Mouse (Mus musculus) hindbrain, embryonic 15.5 days (tissue): Measurements from ENCODE around the gene Nmnat2. TPM values are rescaled to one million over a fixed set of nuclear protein-coding genes. Genes with fewer than 3 reads are reported as not detected.

Experiments used
- ATAC-seq: fragments of 200-750 bp; cut with Nextera tagmentation; 2 replicates; pipeline ENCODE4 v1.8.0; 2017; ENCODE audit warnings: low read depth, moderate number of reproducible peaks, moderate TSS enrichment; ENCODE audit not compliant: low FRiP score
- H3K27ac ChIP-seq: fragments of 300-500 bp; sonication (generic); replicated peaks from 2 replicates; pipeline ENCODE4 v1.5.1; 2015; ENCODE audit warnings: mild to moderate bottlenecking, inconsistent platforms
- H3K27me3 ChIP-seq: fragments of 300-500 bp; sonication (generic); 2 replicates; pipeline ENCODE4 v1.6.1; 2015; ENCODE audit warnings: control low read depth, inconsistent platforms
- H3K36me3 ChIP-seq: fragments of 300-500 bp; sonication (generic); 2 replicates; pipeline ENCODE4 v1.6.1; 2015; ENCODE audit warnings: control low read depth, inconsistent platforms
- H3K4me1 ChIP-seq: fragments of 300-500 bp; sonication (generic); replicated peaks from 2 replicates; pipeline ENCODE4 v1.6.1; 2015; ENCODE audit warnings: control low read depth, inconsistent platforms
- H3K4me2 ChIP-seq: fragments of 300-500 bp; sonication (generic); 2 replicates; pipeline ENCODE4 v1.6.1; 2015; ENCODE audit warnings: moderate library complexity, mild to moderate bottlenecking, inconsistent platforms
- H3K4me3 ChIP-seq: fragments of 300-500 bp; sonication (generic); 2 replicates; pipeline ENCODE4 v1.5.1; 2015; ENCODE audit warnings: mild to moderate bottlenecking, inconsistent platforms
- H3K9ac ChIP-seq: fragments of 300-500 bp; sonication (generic); 2 replicates; pipeline ENCODE4 v1.6.1; 2015; ENCODE audit warnings: inconsistent platforms
- H3K9me3 ChIP-seq: fragments of 300-500 bp; sonication (generic); 2 replicates; pipeline ENCODE4 v1.6.1; 2016; ENCODE audit warnings: control low read depth, inconsistent platforms
- WGBS: fragments of 180-500 bp; shearing (Covaris S2); methylation state at CpG from one replicate; pipeline ENCODE4 v1.1.7; 2015; 5-methylcytosine and 5-hydroxymethylcytosine counted together
- polyA plus RNA-seq: library from polyadenylated mRNA; unstranded; fragments of >200 nt; fragmentation: Nextera tagmentation; extraction: Ambion mirVana; gene quantifications from 2 replicates; pipeline ENCODE4 v1.2.1, GENCODE M21; 2015

Gene Nmnat2
- polyA plus RNA-seq, 1 experiment from 2014 or later: 81.6 TPM

DNA sequence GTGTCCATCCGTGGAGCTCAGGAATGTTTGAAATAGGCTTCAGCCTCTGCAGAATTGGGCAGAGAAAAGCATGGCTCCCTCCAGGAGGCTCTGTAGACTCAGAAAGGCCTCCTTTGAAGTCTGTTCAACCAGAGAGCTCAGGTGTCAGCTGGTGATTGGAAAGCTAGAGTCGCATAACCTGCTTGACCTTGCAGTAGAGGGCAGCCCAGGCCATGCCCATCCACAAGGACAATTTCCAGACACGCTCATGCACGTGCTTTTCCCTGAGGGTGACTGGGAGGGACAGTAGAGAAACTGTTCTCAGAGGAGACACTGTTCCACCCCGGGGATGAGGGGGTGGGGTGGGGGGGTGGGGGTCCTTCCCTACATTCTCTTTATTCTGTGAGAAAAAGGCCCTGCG, 76.6 kb downstream of the Nmnat2 start:
- Histone ChIP-seq H3K4me3 (no peak overlapping the region), H3K27me3 (no peaks in the 10 kb centered on the region), H3K27ac (0 out of 2 replicates have a peak overlapping the region, but pooled peaks have one; percentile 13), H3K36me3 (no peaks in the 10 kb centered on the region), H3K4me1 (peaks cover 42% of the 10 kb centered on the region), H3K4me2 (peak overlapping the region; percentile 24; the same call in 1 of the 2 replicates), H3K9ac (no peak overlapping the region), H3K9me3 (no peaks in the 10 kb centered on the region)
- ATAC-seq: no peak
- WGBS: 52% methylated on average over 6 of the region's 6 CpGs

DNA sequence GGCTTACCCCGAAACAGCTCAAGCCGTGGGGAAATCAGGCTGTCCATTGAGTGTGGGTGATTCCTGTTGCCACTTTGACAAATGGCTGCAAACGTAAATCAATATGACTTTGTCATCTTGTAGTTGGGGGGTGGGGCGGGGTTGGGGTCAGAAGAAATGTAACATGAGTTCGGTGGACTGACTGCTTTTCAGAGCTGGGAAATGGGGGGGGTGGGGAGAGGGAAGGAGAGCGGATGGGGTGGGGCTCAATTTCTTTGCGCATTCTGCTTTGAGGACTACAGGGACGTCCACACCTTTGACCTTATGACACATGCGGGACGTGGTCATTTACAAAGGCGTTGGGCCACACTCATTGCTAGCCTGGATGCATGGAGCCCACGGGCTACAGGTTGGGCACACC, 77.2 kb downstream of the Nmnat2 start:
- ATAC-seq: no peak
- WGBS: 62% methylated on average over 12 of the region's 12 CpGs
- no peaks in the 10 kb centered on the region for H3K9me3 ChIP-seq
- H3K4me3 ChIP-seq: no peak overlapping the region
- H3K36me3 ChIP-seq: no peaks in the 10 kb centered on the region
- H3K9ac ChIP-seq: no peak overlapping the region
- peak overlapping the region; percentile 24 for H3K4me2 ChIP-seq
- H3K27me3 ChIP-seq: no peaks in the 10 kb centered on the region
- peaks cover 43% of the 10 kb centered on the region for H3K4me1 ChIP-seq
- no peak overlapping the region for H3K27ac ChIP-seq

DNA sequence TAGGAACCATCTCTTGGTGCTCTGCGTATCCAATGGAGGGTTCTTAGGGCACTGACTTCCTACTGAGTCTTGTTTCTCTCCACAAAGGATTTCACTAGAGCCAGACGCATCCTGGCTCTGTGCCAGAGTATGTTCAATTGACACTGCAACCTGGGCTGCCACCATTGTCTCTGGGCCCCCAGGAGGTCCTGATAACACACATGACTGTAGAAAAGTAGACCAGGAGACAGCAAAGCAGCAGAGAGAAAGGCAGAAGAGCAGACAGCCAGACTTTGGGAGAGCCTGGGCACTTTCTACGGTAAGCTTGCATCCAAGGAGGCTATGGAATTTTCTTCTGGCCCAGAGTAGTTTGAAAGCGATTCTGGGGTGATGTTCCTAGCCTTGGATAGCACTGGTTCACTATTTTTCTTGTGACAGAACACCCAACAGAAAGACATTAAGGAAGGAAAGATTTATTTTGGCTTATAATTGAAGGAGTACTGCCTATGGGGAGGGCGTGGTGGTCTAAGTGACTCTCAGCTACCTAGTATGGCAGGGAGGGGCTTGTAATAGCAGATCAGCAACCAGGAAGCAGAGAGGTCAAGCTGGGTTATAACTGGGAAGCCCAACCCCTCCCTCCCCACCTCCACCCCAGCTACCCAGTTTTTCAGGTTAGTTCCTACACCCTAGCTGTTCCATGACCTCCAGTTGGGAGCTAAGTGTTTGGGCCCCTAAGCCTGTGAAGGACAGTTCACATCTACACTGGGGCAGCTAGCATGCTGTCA, 78.5 kb downstream of the Nmnat2 start:
- H3K9me3 ChIP-seq: no peaks in the 10 kb centered on the region
- no peak overlapping the region for H3K9ac ChIP-seq
- H3K27me3 ChIP-seq: no peaks in the 10 kb centered on the region
- H3K36me3 ChIP-seq: no peaks in the 10 kb centered on the region
- H3K4me3 ChIP-seq: no peak overlapping the region
- no peak for ATAC-seq
- H3K4me1 ChIP-seq: peaks cover 55% of the 10 kb centered on the region
- H3K4me2 ChIP-seq: no peak overlapping the region
- 44% methylated on average over 5 of the region's 5 CpGs for WGBS
- H3K27ac ChIP-seq: no peak overlapping the region

DNA sequence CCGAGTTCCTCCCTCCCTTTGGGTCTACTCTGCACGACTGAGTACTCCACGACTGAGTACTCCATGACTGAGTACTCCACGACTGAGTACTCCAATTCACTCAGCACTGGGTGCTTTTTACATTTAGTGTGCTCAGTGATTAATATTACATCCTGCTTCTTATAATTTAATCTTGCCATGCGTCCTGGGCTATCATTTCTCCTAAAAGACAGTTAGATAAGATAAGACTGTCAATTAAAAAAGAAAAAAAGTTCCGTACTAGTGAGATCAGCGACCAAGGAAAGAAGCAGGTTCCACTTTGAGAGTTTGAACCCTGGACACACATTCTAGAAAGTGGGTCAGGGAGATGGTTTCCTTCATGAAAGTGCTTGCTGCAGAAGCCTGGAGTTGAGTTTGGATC, 79.3 kb downstream of the Nmnat2 start:
- Histone ChIP-seq H3K27me3 (no peaks in the 10 kb centered on the region), H3K4me2 (no peak overlapping the region), H3K36me3 (no peaks in the 10 kb centered on the region), H3K4me1 (peaks cover 55% of the 10 kb centered on the region), H3K9ac (no peak overlapping the region), H3K9me3 (no peaks in the 10 kb centered on the region), H3K27ac (no peak overlapping the region), H3K4me3 (no peak overlapping the region)
- no peak for ATAC-seq
- WGBS: 87% methylated on average over 7 of the region's 7 CpGs

DNA sequence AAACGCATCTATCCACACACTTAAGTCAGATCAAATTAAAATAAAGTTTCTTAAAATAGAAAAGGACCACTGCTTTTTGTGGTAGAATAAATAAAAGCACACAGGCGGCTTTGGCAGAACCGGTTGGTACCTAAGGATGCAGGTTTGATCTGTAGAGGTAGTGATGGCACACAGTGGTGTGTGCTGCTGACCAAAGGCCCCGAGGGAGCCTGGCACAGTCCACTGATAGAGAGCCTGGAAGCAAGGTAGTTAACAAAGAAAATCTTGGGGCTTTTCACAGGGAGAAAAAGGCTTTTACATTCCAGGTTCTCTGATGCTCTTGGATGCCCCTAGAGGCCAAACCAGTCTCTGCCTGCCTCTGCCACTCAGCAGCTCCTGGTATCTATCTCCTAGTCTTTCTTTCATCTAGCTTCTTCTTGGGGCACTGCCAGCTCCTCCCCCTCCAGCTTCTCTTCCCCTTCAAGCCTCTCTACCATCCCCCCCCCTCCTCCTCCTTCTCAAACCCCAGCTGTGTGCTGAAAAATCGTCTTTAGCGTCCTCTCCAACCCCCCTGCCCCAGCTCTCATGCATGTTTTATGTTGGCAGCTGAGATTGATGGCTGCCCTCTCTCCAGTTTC, 80.6 kb downstream of the Nmnat2 start:
- Histone ChIP-seq H3K36me3 (no peaks in the 10 kb centered on the region), H3K9me3 (no peaks in the 10 kb centered on the region), H3K4me1 (peaks cover 55% of the 10 kb centered on the region), H3K27me3 (no peaks in the 10 kb centered on the region), H3K9ac (no peak overlapping the region), H3K4me3 (no peak overlapping the region), H3K4me2 (no peak overlapping the region), H3K27ac (peak overlapping the region; percentile 79)
- peak; percentile 19; the same call in 1 of the 2 replicates for ATAC-seq
- WGBS: 33% methylated on average over 6 of the region's 6 CpGs

DNA sequence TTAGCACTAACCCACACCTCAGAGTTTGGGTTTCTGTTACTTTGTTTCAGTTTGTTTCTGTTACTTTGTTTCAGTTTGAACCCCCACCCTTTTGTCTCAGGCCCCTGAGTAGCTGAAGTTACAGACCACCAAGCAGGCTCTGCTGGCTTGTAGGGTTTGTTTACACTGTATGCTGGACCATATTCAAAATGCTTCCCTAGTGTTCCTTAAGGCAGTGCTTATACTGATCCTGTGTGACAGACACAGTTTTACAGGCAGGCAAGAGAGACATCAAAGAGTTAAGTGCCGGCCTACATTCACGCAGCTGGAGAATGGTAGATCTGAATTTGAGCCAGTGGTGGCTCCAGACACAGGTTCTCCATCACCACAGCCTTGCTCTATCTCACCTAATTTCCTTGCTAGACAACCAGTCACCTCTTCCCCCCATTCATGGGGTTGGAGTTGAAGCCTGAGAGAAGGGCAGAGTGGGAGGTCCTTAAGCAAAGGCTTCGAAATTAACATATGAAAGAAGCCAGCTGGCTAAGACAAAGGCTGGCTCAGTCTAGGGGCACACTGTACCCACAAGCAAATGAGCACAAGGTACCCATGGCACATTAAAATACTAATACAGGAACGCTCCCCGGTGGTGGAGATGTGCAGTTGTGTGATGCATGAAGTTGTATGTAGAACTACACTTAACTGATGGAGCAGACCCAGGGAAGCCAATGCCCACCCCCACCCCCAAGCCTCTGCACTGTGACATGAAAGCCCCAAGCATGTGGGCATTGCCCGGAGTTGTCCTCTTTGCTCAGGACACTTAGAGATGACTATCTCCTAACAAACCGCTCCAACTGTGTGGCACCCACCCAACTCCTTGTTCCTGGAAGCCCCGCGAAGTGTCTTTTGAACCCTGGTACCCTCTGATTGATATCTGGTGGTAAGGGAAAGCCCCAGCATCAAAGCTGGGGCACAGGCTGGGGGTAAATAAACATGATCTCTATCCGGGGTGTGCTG, 82.9 kb downstream of the Nmnat2 start:
- no peak overlapping the region for H3K4me3 ChIP-seq
- ATAC-seq: peak; percentile 76; the same call in 1 of the 2 replicates
- WGBS: 44% methylated on average over 10 of the region's 10 CpGs
- H3K4me1 ChIP-seq: peaks cover 37% of the 10 kb centered on the region
- H3K4me2 ChIP-seq: no peak overlapping the region
- H3K9me3 ChIP-seq: no peaks in the 10 kb centered on the region
- H3K36me3 ChIP-seq: no peaks in the 10 kb centered on the region
- peak overlapping the region; percentile 59; the same call in 1 of the 2 replicates for H3K27ac ChIP-seq
- no peaks in the 10 kb centered on the region for H3K27me3 ChIP-seq
- H3K9ac ChIP-seq: no peak overlapping the region

DNA sequence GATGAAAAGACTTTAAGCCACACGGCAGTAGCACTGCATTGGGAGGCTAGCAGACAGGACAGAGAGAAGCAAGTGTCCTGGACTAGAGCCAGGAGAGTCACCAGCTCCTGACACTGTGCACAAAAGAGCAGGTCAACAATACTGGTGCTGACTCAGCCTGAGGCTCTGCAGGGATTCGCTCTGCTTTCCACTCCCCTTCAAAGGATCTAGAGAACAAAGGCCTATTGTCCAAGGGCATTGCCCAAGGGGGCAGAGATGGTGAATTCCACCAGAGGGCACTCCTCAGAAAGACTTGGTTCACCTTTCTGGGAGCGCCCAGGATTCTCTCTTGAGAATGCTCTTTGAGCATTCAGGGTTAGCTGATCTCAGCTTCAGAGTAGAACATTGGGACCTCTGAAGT, 85.3 kb downstream of the Nmnat2 start:
- Histone ChIP-seq H3K27ac (no peak overlapping the region), H3K36me3 (no peaks in the 10 kb centered on the region), H3K4me2 (no peak overlapping the region), H3K9me3 (no peaks in the 10 kb centered on the region), H3K4me1 (peaks cover 42% of the 10 kb centered on the region), H3K27me3 (no peaks in the 10 kb centered on the region), H3K4me3 (no peak overlapping the region), H3K9ac (no peak overlapping the region)
- peak; percentile 39; the same call in 1 of the 2 replicates for ATAC-seq
- 18% methylated on average over 3 of the region's 3 CpGs for WGBS

DNA sequence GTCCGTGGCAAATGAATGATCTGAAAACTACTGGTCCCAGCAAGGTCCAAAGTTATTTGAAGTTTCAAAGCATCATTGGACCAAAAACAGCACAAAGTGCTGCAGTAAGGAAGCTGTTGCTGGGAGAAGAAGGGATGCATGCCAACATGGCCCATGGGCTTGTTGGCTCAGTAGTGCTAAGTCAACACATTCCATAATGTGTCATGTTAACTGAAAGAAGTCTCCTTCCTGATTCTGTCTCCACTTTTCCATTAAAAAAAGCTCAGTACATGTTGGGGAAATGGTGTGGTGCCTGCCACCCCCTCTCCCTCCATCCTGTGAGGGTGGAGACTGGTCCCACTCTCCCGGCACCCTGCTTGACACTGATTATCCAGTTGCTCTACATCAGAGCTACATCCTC, 86.3 kb downstream of the Nmnat2 start:
- Histone ChIP-seq H3K4me1 (peaks cover 33% of the 10 kb centered on the region), H3K27me3 (no peaks in the 10 kb centered on the region), H3K27ac (no peak overlapping the region), H3K4me2 (no peak overlapping the region), H3K4me3 (no peak overlapping the region), H3K9ac (no peak overlapping the region), H3K36me3 (no peaks in the 10 kb centered on the region), H3K9me3 (no peaks in the 10 kb centered on the region)
- ATAC-seq: no peak
- WGBS: 79% methylated on average over 2 of the region's 2 CpGs

DNA sequence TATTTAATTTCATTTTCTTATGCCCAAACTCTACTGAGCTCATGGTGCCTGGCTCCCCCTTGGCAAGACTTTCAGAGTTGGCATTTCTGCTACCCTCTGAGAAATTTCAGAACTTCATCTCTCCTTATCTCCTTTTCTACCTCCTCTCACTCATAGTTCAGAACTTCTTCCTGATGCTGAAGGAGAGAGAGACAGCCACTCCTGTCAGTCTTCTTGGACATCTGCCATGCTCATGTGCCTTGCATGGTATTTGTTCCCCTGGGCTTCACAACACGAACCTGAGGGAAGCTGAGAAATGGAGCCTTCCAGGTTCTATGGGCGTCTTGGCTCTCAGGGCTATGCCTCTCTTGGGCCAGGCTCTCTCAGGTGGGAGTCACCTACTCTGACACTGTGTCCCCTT, 87.5 kb downstream of the Nmnat2 start:
- Histone ChIP-seq H3K4me3 (no peak overlapping the region), H3K9ac (no peak overlapping the region), H3K4me1 (peaks cover 28% of the 10 kb centered on the region), H3K27ac (no peak overlapping the region), H3K36me3 (no peaks in the 10 kb centered on the region), H3K9me3 (no peaks in the 10 kb centered on the region), H3K27me3 (no peaks in the 10 kb centered on the region), H3K4me2 (no peak overlapping the region)
- no peak for ATAC-seq
- 70% methylated on average over 2 of the region's 2 CpGs for WGBS

DNA sequence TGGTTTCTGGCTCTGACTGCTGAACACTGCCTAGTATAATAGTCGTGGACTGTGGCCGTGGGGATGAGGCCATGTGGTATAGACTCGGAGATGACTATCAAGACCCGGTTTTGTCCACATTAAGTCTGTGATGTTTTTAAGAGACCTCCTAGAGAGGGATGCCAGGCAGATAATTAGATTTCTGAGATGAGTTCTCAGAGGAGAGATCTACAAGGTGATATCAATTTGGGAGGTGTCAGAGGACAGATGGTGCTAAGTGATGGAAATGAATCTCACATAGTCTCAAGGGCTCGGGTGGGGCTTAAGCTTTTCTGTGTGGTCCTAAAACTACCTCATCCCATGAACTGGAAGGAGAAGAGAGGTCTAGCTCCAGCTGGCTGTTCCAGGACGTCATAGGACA, 88.5 kb downstream of the Nmnat2 start:
- Histone ChIP-seq H3K9me3 (no peaks in the 10 kb centered on the region), H3K4me3 (no peak overlapping the region), H3K4me1 (peaks cover 27% of the 10 kb centered on the region), H3K36me3 (no peaks in the 10 kb centered on the region), H3K27me3 (no peaks in the 10 kb centered on the region), H3K4me2 (no peak overlapping the region), H3K9ac (no peak overlapping the region), H3K27ac (no peak overlapping the region)
- WGBS: 43% methylated on average over 6 of the region's 6 CpGs
- peak; percentile 19; the same call in 1 of the 2 replicates for ATAC-seq

DNA sequence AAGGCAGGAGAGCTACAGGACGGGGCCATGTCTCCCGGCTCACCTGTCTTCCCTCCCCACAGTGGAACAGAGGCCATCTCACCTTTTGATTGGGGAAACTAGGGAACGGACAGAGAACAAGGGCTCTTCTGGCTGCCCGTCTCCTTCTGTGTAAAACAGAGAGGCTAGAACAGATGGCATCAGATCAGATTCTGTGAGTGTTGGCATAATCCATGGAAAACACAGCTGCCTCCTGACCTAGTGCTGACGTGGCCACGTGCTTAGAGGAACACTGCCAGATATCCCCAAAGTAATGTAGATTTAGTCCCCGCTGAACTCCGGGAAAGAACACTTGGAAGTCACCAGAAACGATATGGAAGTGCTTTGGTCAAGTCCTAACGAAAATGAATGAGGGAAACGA, 90.6 kb downstream of the Nmnat2 start:
- Histone ChIP-seq H3K27me3 (no peaks in the 10 kb centered on the region), H3K4me1 (peaks cover 32% of the 10 kb centered on the region), H3K36me3 (no peaks in the 10 kb centered on the region), H3K9ac (no peak overlapping the region), H3K9me3 (no peaks in the 10 kb centered on the region), H3K4me2 (no peak overlapping the region), H3K27ac (no peak overlapping the region), H3K4me3 (no peak overlapping the region)
- WGBS: 60% methylated on average over 11 of the region's 11 CpGs
- ATAC-seq: no peak
